Mouse (Mus musculus): ENCODE measurements around the gene Ccar1. TPM values are rescaled to one million over a fixed set of nuclear protein-coding genes. Genes with fewer than 3 reads are reported as not detected.
"Not testable (repeated sequence)": the region's sequence is repeated elsewhere in the genome, so short reads cannot be mapped to it uniquely, and the experiment has no call there.

The Ccar1 gene
- polyA plus RNA-seq, 1 experiment from 2014 or later, result 86.0 TPM

GRCm38 (mm10) chr10:62736965-62737688 is 55.0 kb downstream of the Ccar1 start:
- no peak for ATAC-seq
- 50% methylated on average over 4 of the region's 4 CpGs for WGBS
- H3K9ac ChIP-seq (ENCODE audit: low read depth, low read length), result no peak overlapping the region

GRCm38 (mm10) chr10:62730826-62731225 is 61.3 kb downstream of the Ccar1 start:
- Histone ChIP-seq H3K27me3 (replicated peaks; ENCODE audit: control insufficient read depth, insufficient read depth, low read length) (no peaks in the 10 kb centered on the region), H3K27ac (ENCODE audit: low read depth, low read length) (no peak overlapping the region), H3K36me3 (ENCODE audit: control insufficient read depth, insufficient read depth, low read length) (no peaks in the 10 kb centered on the region), H3K4me3 (ENCODE audit: low read length) (no peak overlapping the region), H3K4me2 (ENCODE audit: low read length) (no peak overlapping the region), H3K9me3 (ENCODE audit: control insufficient read depth, low read length) (no peaks in the 10 kb centered on the region), H3K4me1 (ENCODE audit: control insufficient read depth, insufficient read depth, low read depth, low read length) (no peaks in the 10 kb centered on the region), H3K9ac (ENCODE audit: low read depth, low read length) (no peak overlapping the region)
- 75% methylated on average over 10 of the region's 10 CpGs for WGBS
- no peak for ATAC-seq

More at GRCm38 (mm10) chr10:62736965-62737688, 55.0 kb downstream of the Ccar1 start:
- Histone ChIP-seq H3K4me2 (ENCODE audit: low read length) (no peak overlapping the region), H3K4me1 (ENCODE audit: control insufficient read depth, insufficient read depth, low read depth, low read length) (no peaks in the 10 kb centered on the region), H3K36me3 (ENCODE audit: control insufficient read depth, insufficient read depth, low read length) (peaks cover 10% of the 10 kb centered on the region), H3K9me3 (ENCODE audit: control insufficient read depth, low read length) (no peaks in the 10 kb centered on the region), H3K27ac (ENCODE audit: low read depth, low read length) (no peak overlapping the region), H3K4me3 (ENCODE audit: low read length) (no peak overlapping the region), H3K27me3 (replicated peaks; ENCODE audit: control insufficient read depth, insufficient read depth, low read length) (no peaks in the 10 kb centered on the region)

GRCm38 (mm10) chr10:62725771-62726687 is 66.1 kb downstream of the Ccar1 start, which contains the start of gene Stox1:
TSS of gene Stox1 (minus strand) at chr10:62726128.
- Histone ChIP-seq H3K36me3 (ENCODE audit: control insufficient read depth, insufficient read depth, low read length) (no peaks in the 10 kb centered on the region), H3K4me3 (ENCODE audit: low read length) (peak within 1 kb of the TSS; percentile 77), H3K9me3 (ENCODE audit: control insufficient read depth, low read length) (no peaks in the 10 kb centered on the region), H3K4me2 (ENCODE audit: low read length) (peak within 1 kb of the TSS; percentile 94), H3K4me1 (ENCODE audit: control insufficient read depth, insufficient read depth, low read depth, low read length) (no peaks in the 10 kb centered on the region), H3K27ac (ENCODE audit: low read depth, low read length) (peak within 1 kb of the TSS; percentile 65; the same call in 1 of the 2 replicates), H3K9ac (ENCODE audit: low read depth, low read length) (peak within 1 kb of the TSS; percentile 82), H3K27me3 (replicated peaks; ENCODE audit: control insufficient read depth, insufficient read depth, low read length) (peaks cover 6% of the 10 kb centered on the region; the same call in 1 of the 2 replicates)
- under 1% methylated on average over 75 of the region's 85 CpGs for WGBS
- peak; percentile 93 for ATAC-seq

DNA sequence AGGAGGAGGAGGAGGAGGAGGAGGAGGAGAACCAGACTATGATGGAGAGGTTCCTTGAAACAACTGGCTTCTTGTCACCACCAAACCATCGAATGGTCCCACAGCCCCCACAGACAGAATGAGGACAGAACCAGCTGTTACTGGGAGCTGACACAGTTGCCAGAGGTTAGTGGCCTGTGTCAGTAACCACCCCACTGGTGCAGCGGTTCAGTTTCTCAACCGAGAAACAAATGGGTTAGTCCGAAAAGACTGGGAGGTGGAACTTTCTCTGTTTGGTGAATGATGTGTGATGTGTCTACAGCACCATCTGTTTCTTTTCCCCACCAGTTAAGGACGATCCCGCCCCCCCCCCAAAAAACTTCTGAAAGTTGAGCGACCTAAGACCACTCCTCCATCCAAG is 67.2 kb downstream of the Ccar1 start:
- Histone ChIP-seq H3K9ac (ENCODE audit: low read depth, low read length) (no peak overlapping the region), H3K4me3 (ENCODE audit: low read length) (peak overlapping the region; percentile 77; the same call in 1 of the 2 replicates), H3K27me3 (replicated peaks; ENCODE audit: control insufficient read depth, insufficient read depth, low read length) (peaks cover 6% of the 10 kb centered on the region; the same call in 1 of the 2 replicates), H3K4me2 (ENCODE audit: low read length) (peak overlapping the region; percentile 94), H3K36me3 (ENCODE audit: control insufficient read depth, insufficient read depth, low read length) (no peaks in the 10 kb centered on the region), H3K9me3 (ENCODE audit: control insufficient read depth, low read length) (no peaks in the 10 kb centered on the region), H3K27ac (ENCODE audit: low read depth, low read length) (no peak overlapping the region), H3K4me1 (ENCODE audit: control insufficient read depth, insufficient read depth, low read depth, low read length) (no peaks in the 10 kb centered on the region)
- 28% methylated on average over 7 of the region's 7 CpGs for WGBS
- no peak for ATAC-seq

- Histone ChIP-seq H3K36me3 (ENCODE audit: control insufficient read depth, insufficient read depth, low read length) (no peaks in the 10 kb centered on the region), H3K4me2 (ENCODE audit: low read length) (no peak overlapping the region), H3K4me3 (ENCODE audit: low read length) (no peak overlapping the region), H3K9ac (ENCODE audit: low read depth, low read length) (no peak overlapping the region), H3K27ac (ENCODE audit: low read depth, low read length) (no peak overlapping the region), H3K9me3 (ENCODE audit: control insufficient read depth, low read length) (no peaks in the 10 kb centered on the region), H3K4me1 (ENCODE audit: control insufficient read depth, insufficient read depth, low read depth, low read length) (no peaks in the 10 kb centered on the region), H3K27me3 (replicated peaks; ENCODE audit: control insufficient read depth, insufficient read depth, low read length) (peaks cover 6% of the 10 kb centered on the region; the same call in 1 of the 2 replicates)
- no peak for ATAC-seq
- WGBS, result 20% methylated on average over 4 of the region's 4 CpGs
These were observed 69.4 kb downstream of the Ccar1 start for GRCm38 (mm10) chr10:62722701-62723100.

- H3K4me3 ChIP-seq (ENCODE audit: low read length); H3K9me3 ChIP-seq (ENCODE audit: control insufficient read depth, low read length); H3K36me3 ChIP-seq (ENCODE audit: control insufficient read depth, insufficient read depth, low read length); H3K9ac ChIP-seq (ENCODE audit: low read depth, low read length); H3K4me2 ChIP-seq (ENCODE audit: low read length); ATAC-seq; H3K4me1 ChIP-seq (ENCODE audit: control insufficient read depth, insufficient read depth, low read depth, low read length); H3K27ac ChIP-seq (ENCODE audit: low read depth, low read length); H3K27me3 ChIP-seq (replicated peaks; ENCODE audit: control insufficient read depth, insufficient read depth, low read length): not testable (repeated sequence)
- WGBS, result 86% methylated on average over 7 of the region's 8 CpGs
These were observed 71.5 kb downstream of the Ccar1 start for GRCm38 (mm10) chr10:62720574-62720973.

DNA sequence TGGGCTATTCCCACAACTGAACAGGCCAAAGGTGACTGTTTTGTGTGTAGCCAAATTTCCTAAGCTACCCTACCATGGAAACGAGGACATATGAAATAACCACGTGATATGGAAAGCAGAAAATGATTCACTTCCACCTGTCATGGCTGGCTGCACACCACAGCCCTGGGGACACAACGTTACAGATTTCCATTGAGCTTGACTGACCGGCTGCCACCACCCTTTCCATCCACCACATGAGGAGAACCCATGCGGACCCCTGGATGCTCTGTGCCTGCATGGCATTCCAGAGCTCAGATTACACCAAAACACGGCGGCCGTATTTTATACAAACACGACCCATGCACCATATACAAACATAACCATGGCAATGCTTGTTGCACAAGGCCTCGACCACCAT is 78.6 kb downstream of the Ccar1 start:
- Histone ChIP-seq H3K27ac (ENCODE audit: low read depth, low read length) (no peak overlapping the region), H3K4me2 (ENCODE audit: low read length) (no peak overlapping the region), H3K9ac (ENCODE audit: low read depth, low read length) (no peak overlapping the region), H3K9me3 (ENCODE audit: control insufficient read depth, low read length) (no peaks in the 10 kb centered on the region), H3K4me3 (ENCODE audit: low read length) (no peak overlapping the region), H3K4me1 (ENCODE audit: control insufficient read depth, insufficient read depth, low read depth, low read length) (no peaks in the 10 kb centered on the region), H3K27me3 (replicated peaks; ENCODE audit: control insufficient read depth, insufficient read depth, low read length) (no peaks in the 10 kb centered on the region), H3K36me3 (ENCODE audit: control insufficient read depth, insufficient read depth, low read length) (no peaks in the 10 kb centered on the region)
- 78% methylated on average over 10 of the region's 10 CpGs for WGBS
- no peak for ATAC-seq

GRCm38 (mm10) chr10:62703579-62703978 is 88.5 kb downstream of the Ccar1 start:
- H3K27ac ChIP-seq (ENCODE audit: low read depth, low read length), result no peak overlapping the region
- H3K27me3 ChIP-seq (replicated peaks; ENCODE audit: control insufficient read depth, insufficient read depth, low read length), result no peaks in the 10 kb centered on the region
- ATAC-seq, result no peak
- H3K9ac ChIP-seq (ENCODE audit: low read depth, low read length), result no peak overlapping the region
- WGBS, result 87% methylated on average over 4 of the region's 4 CpGs
- H3K4me3 ChIP-seq (ENCODE audit: low read length), result no peak overlapping the region
- no peaks in the 10 kb centered on the region for H3K36me3 ChIP-seq (ENCODE audit: control insufficient read depth, insufficient read depth, low read length)
- no peak overlapping the region for H3K4me2 ChIP-seq (ENCODE audit: low read length)
- no peaks in the 10 kb centered on the region for H3K4me1 ChIP-seq (ENCODE audit: control insufficient read depth, insufficient read depth, low read depth, low read length)
- H3K9me3 ChIP-seq (ENCODE audit: control insufficient read depth, low read length), result no peaks in the 10 kb centered on the region

- no peaks in the 10 kb centered on the region for H3K4me1 ChIP-seq (ENCODE audit: control insufficient read depth, insufficient read depth, low read depth, low read length)
- no peak overlapping the region for H3K9ac ChIP-seq (ENCODE audit: low read depth, low read length)
- no peak overlapping the region for H3K27ac ChIP-seq (ENCODE audit: low read depth, low read length)
- WGBS, result 90% methylated on average over 4 of the region's 4 CpGs
- H3K27me3 ChIP-seq (replicated peaks; ENCODE audit: control insufficient read depth, insufficient read depth, low read length), result no peaks in the 10 kb centered on the region
- no peaks in the 10 kb centered on the region for H3K36me3 ChIP-seq (ENCODE audit: control insufficient read depth, insufficient read depth, low read length)
- H3K9me3 ChIP-seq (ENCODE audit: control insufficient read depth, low read length), result no peaks in the 10 kb centered on the region
- ATAC-seq, result no peak
- H3K4me2 ChIP-seq (ENCODE audit: low read length), result no peak overlapping the region
- no peak overlapping the region for H3K4me3 ChIP-seq (ENCODE audit: low read length)
These were observed 89.7 kb downstream of the Ccar1 start for GRCm38 (mm10) chr10:62702436-62702835.
